Mouse (Mus musculus) layer of hippocampus, adult 11-12 months (tissue): ENCODE results near the gene Trpm4.
"Not testable (repeated sequence)": the region's sequence is repeated elsewhere in the genome, so short reads cannot be mapped to it uniquely, and the experiment has no call there.

ENCODE experiments used
- DNase-seq: peaks from one replicate; pipeline ENCODE4 v3.0.0; 2022; ENCODE audit warnings: low spot score

The Trpm4 gene

DNA sequence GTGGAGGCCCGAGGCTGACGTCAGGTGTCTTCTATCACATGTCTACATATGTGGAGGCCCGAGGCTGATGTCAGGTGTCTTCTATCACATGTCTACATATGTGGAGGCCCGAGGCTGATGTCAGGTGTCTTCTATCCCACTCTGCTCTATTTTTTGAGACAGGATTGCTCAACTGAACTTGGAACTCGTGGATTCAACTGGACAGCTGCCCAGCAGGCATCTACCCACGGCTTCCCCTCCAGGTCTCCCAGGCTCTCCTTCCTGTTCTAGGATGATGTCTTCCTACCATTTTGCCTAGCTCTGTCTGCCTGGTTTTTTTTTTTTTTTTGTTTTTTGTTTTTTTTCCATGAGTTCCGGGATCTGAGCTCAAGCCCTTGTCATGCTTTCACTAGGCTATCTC lies 77.8 kb downstream of the Trpm4 start:
- DNase-seq = not testable (repeated sequence)

DNA sequence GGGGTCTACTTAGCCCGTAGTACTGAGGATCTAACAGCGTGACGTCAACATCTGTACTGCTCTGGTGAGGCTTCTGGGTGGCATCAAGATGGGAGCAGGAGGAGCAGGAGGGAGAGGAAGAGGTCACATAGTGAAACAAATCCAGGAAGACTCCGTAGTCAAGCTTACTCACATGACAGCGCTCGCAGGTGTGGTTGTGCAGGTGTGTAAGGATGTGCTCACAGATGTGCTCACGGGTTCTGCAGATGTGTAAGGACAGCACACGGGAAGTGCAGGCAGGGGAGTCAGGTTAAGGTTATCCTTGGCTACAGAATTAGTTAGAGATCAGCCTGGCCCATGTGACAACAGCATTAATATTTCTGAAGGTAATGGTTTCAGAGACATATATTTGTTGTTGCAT lies 79.8 kb downstream of the Trpm4 start:
- no peak for DNase-seq
